Mouse (Mus musculus): ENCODE data around the gene Serpina3i. TPM values are rescaled to one million over a fixed set of nuclear protein-coding genes. Genes with fewer than 3 reads are reported as not detected.

Gene Serpina3i
- polyA plus RNA-seq, 1 experiment from 2014 or later = not detected

Other genes with a start within 250 kb of the Serpina3i start
- gene Serpina9, start 249.4 kb upstream of the Serpina3i start, polyA plus RNA-seq (2016; fragmentation: Nextera tagmentation; extraction: Ambion mirVana) = 0.18 TPM in 1 of 2 replicates, not detected in the other
- gene Serpina12, start 218.7 kb upstream of the Serpina3i start, polyA plus RNA-seq (2016; fragmentation: Nextera tagmentation; extraction: Ambion mirVana) = not detected in 2 replicates
- gene Serpina5, start 162.0 kb upstream of the Serpina3i start, polyA plus RNA-seq (2016; fragmentation: Nextera tagmentation; extraction: Ambion mirVana) = 0.10 TPM in 1 of 2 replicates, not detected in the other
- not detected in 2 replicates for gene Serpina3a, start 150.4 kb upstream of the Serpina3i start, polyA plus RNA-seq (2016; fragmentation: Nextera tagmentation; extraction: Ambion mirVana)
- 0.20 TPM in 1 of 2 replicates, not detected in the other for gene Serpina3b, start 135.1 kb upstream of the Serpina3i start, polyA plus RNA-seq (2016; fragmentation: Nextera tagmentation; extraction: Ambion mirVana)
- not detected in 2 replicates for gene Serpina3c, start 109.3 kb upstream of the Serpina3i start, polyA plus RNA-seq (2016; fragmentation: Nextera tagmentation; extraction: Ambion mirVana)
- not detected in 2 replicates for gene Serpina3f, start 48.6 kb upstream of the Serpina3i start, polyA plus RNA-seq (2016; fragmentation: Nextera tagmentation; extraction: Ambion mirVana)
- 0.20 and 0.59 TPM in 2 replicates for gene Serpina3g, start 26.9 kb upstream of the Serpina3i start, polyA plus RNA-seq (2016; fragmentation: Nextera tagmentation; extraction: Ambion mirVana)
- gene Serpina3j, start 51.4 kb downstream of the Serpina3i start, polyA plus RNA-seq (2016; fragmentation: Nextera tagmentation; extraction: Ambion mirVana) = not detected in 2 replicates
- not detected in 2 replicates for gene Serpina3k, start 75.4 kb downstream of the Serpina3i start, polyA plus RNA-seq (2016; fragmentation: Nextera tagmentation; extraction: Ambion mirVana)
- not detected in 2 replicates for gene Serpina3m, start 75.4 kb downstream of the Serpina3i start, polyA plus RNA-seq (2016; fragmentation: Nextera tagmentation; extraction: Ambion mirVana)
- gene Serpina3n, start 143.6 kb downstream of the Serpina3i start, polyA plus RNA-seq (2016; fragmentation: Nextera tagmentation; extraction: Ambion mirVana) = 0.08 and 0.09 TPM in 2 replicates
- 1.2 and 4.0 TPM in 2 replicates for gene Gsc, start 210.2 kb downstream of the Serpina3i start, polyA plus RNA-seq (2016; fragmentation: Nextera tagmentation; extraction: Ambion mirVana)